In the genomic region with DNA sequence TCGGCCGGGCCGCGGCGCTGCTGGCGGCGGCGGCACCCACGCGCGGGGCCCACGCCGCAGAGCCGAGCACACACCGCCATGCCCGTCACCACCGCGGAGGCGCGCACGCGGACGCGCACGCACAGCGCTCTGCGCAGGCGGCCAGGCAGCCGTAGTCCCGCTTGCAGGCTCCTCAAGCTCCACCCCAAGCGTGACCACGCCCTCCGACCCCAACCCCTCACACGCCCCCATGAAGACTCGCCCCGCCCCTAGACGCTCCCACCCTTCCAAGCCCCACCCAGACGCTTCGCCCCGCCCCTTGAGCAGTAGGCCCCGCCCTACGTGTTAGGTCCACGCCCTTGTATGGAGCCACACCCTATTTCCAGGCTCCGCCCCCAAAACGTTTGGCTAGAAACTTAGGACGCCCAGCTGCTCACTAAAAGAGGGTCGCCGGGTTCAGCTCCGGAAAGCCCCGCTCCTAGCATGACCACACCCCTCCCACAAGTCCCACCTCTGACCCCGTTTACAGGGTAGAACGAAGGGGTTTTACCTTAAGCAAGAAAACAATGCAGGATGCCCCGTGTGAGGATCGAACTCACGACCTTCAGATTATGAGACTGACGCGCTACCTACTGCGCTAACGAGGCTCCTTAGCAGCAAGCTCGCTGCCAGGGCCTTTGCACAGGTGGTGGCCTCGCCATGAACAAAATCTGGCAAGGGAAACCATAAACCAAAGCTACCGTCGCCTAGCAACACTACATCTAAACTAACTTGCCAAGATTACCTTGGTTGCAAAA, we compare ENCODE assay signal across 8 mouse cellular contexts. TPM values are rescaled to one million over a fixed set of nuclear protein-coding genes. Genes with fewer than 3 reads are reported as not detected.
DNase-seq lines count a peak whose midpoint lies in the region; ATAC-seq lines count a peak whose summit lies in the region.

A gene (minus strand): TSS at position 131 of the 776 bp plus-strand sequence.

- peaks cover 37% of the 10 kb centered on the region for H3K4me1 ChIP-seq in heart, embryonic 10.5 days
- peaks cover 42% of the 10 kb centered on the region for H3K4me1 ChIP-seq in kidney, embryonic 15.5 days

- H3K9ac ChIP-seq in kidney, embryonic 15.5 days = peak within 1 kb of the TSS; percentile 75

- H3K4me2 ChIP-seq in kidney, embryonic 15.5 days = peak within 1 kb of the TSS; percentile 78

- ATAC-seq in erythroblast, adult 5-6 weeks (replicated peaks; ENCODE audit: low FRiP score, poor library complexity, severe bottlenecking) = peak; percentile 62
- peak; percentile 92 for ATAC-seq in kidney, embryonic 15.5 days (replicated peaks; ENCODE audit: low FRiP score)
- ATAC-seq in monocyte, adult 5-6 weeks (replicated peaks; ENCODE audit: insufficient number of reproducible peaks, low FRiP score, low TSS enrichment, poor library complexity, severe bottlenecking) = peak; percentile 49

- H3K36me3 ChIP-seq in heart, embryonic 10.5 days = no peaks in the 10 kb centered on the region
- no peaks in the 10 kb centered on the region for H3K36me3 ChIP-seq in kidney, embryonic 15.5 days

- H3K9me3 ChIP-seq in heart, embryonic 10.5 days = no peaks in the 10 kb centered on the region
- H3K9me3 ChIP-seq in kidney, embryonic 15.5 days (replicated peaks) = no peaks in the 10 kb centered on the region

- WGBS in heart, embryonic 10.5 days = 1% methylated on average over 62 of the region's 63 CpGs
- under 1% methylated on average over 63 of the region's 63 CpGs for WGBS in kidney, embryonic 15.5 days

- H3K27me3 ChIP-seq in heart, embryonic 10.5 days (ENCODE audit: insufficient read depth, poor library complexity, severe bottlenecking) = no peaks in the 10 kb centered on the region
- H3K27me3 ChIP-seq in kidney, embryonic 15.5 days = peaks cover 5% of the 10 kb centered on the region; the same call in 1 of the 2 replicates

- peak within 1 kb of the TSS; percentile 91 for H3K4me3 ChIP-seq in heart, embryonic 10.5 days
- peak within 1 kb of the TSS; percentile 69 for H3K4me3 ChIP-seq in kidney, embryonic 15.5 days (replicated peaks)

- peak; percentile 97 for DNase-seq in B cell, adult 2 months
- peak; percentile 98 for DNase-seq in brain, adult 2 months (ENCODE audit: low read depth, low spot score)
- DNase-seq in heart, embryonic 10.5 days (ENCODE audit: low spot score) = peak; percentile 99
- DNase-seq in liver = peak; percentile 98
- DNase-seq in spleen, postnatal 4 days (ENCODE audit: low spot score in 2 of 2) = peak; percentile 95 to 97

- peak within 1 kb of the TSS; percentile 89 for H3K27ac ChIP-seq in heart, embryonic 10.5 days
- H3K27ac ChIP-seq in kidney, embryonic 15.5 days = peak within 1 kb of the TSS; percentile 55

RNA-seq across cellular contexts. Expression of the gene that starts here (rescaled TPM):
- 1.0 and 7.7 TPM in 2 replicates for total RNA-seq in erythroblast, adult 5-6 weeks (2015; ENCODE audit: low replicate concordance)
- 2.5 and 4.3 TPM in 2 replicates for total RNA-seq in erythroblast, adult 5-6 weeks (2017; ENCODE audit: low replicate concordance)
- 10.9 and 17.0 TPM in 2 replicates for polyA plus RNA-seq in heart, embryonic 10.5 days (2016; fragmentation: Nextera tagmentation; extraction: Ambion mirVana)
- polyA plus RNA-seq in kidney, embryonic 15.5 days (2015; fragmentation: Nextera tagmentation; extraction: Ambion mirVana) = 16.6 and 17.5 TPM in 2 replicates
- 3.8 to 7.4 TPM (median 5.3 TPM) in 3 replicates for total RNA-seq in monocyte, adult 5-6 weeks (2017)

Comparison
In these comparisons a context has a peak if more than half of its experiments do, and no peak if none do; other contexts are left out.
1. Peak in every context shown above with its lines: DNase-seq, ATAC-seq, H3K4me3 ChIP-seq and H3K27ac ChIP-seq.